24 mouse cellular contexts compared by ENCODE assay signal in the genomic region with DNA sequence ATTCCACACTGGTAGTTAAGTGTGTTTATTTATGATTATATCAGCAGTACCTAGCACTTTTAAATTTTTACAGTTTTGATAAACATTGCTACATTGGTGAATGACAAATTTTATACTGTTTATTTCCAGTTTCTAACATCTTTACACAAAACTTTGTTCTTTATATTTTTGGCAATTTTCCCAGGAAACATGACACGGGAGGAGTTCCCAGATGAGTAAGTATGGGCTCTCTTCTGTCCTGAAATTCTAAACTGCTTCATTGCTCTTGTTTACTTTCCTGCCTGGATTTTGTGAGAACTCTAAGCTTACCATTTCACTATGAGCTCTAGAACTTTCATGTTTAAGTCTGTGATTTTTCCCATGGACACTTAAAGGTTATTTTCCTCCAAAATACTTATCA.
DNase-seq lines count a peak whose midpoint lies in the region; ATAC-seq and TF ChIP-seq lines count a peak whose summit lies in the region.
"Had no signal": no experiment of that assay in that cellular context is flagged by ENCODE, and none has a peak within 500 bp of the region (broad histone marks: within the 10 kb centered on the region; RNA-seq: fewer than 3 reads in every experiment).

No protein-coding gene starts in this region.

- no peak for ATAC-seq in kidney, postnatal 0 days (replicated peaks; ENCODE audit: low FRiP score, low read depth)
- ATAC-seq in kidney, embryonic 15.5 days (replicated peaks; ENCODE audit: low FRiP score), result no peak
- ATAC-seq in forebrain, embryonic 12.5 days (ENCODE audit: low FRiP score), result no peak
- ATAC-seq: CD4-positive, CD25-positive, alpha-beta regulatory T cell, adult 4 months; forebrain, embryonic 14.5 days; forebrain, embryonic 16.5 days had no signal

- H3K27me3 ChIP-seq in kidney, postnatal 0 days (ENCODE audit: insufficient read depth, low read length), result no peaks in the 10 kb centered on the region
- H3K27me3 ChIP-seq in kidney, embryonic 15.5 days, result no peaks in the 10 kb centered on the region
- H3K27me3 ChIP-seq in forebrain, embryonic 12.5 days, result no peaks in the 10 kb centered on the region
- H3K27me3 ChIP-seq: CH12.LX; embryonic facial prominence, embryonic 12.5 days; embryonic facial prominence, embryonic 15.5 days had no signal

- no peaks in the 10 kb centered on the region for H3K4me1 ChIP-seq in kidney, postnatal 0 days (replicated peaks; ENCODE audit: insufficient read depth, low read length)
- H3K4me1 ChIP-seq in kidney, embryonic 15.5 days, result no peaks in the 10 kb centered on the region
- H3K4me1 ChIP-seq in forebrain, embryonic 12.5 days, result no peaks in the 10 kb centered on the region
- H3K4me1 ChIP-seq: embryonic facial prominence, embryonic 12.5 days; embryonic facial prominence, embryonic 15.5 days had no signal

- H3K4me3 ChIP-seq in kidney, postnatal 0 days (replicated peaks; ENCODE audit: low read depth, low read length), result no peak overlapping the region
- H3K4me3 ChIP-seq in kidney, embryonic 15.5 days (replicated peaks), result no peak overlapping the region
- H3K4me3 ChIP-seq in forebrain, embryonic 12.5 days (replicated peaks), result no peak overlapping the region
- H3K4me3 ChIP-seq: embryonic facial prominence, embryonic 12.5 days; embryonic facial prominence, embryonic 15.5 days; erythroblast, embryonic 14.5 days had no signal

- no peak for TF ChIP-seq CTCF in kidney, postnatal 0 days (IDR thresholded peaks at IDR 0.05; ENCODE audit: low read depth)

- H3K9me3 ChIP-seq in kidney, postnatal 0 days (replicated peaks; ENCODE audit: low read length), result no peaks in the 10 kb centered on the region
- H3K9me3 ChIP-seq in kidney, embryonic 15.5 days (replicated peaks), result no peaks in the 10 kb centered on the region
- H3K9me3 ChIP-seq in forebrain, embryonic 12.5 days, result no peaks in the 10 kb centered on the region
- H3K9me3 ChIP-seq: embryonic facial prominence, embryonic 12.5 days; embryonic facial prominence, embryonic 15.5 days had no signal

- H3K27ac ChIP-seq in kidney, postnatal 0 days, result no peak overlapping the region
- H3K27ac ChIP-seq in kidney, embryonic 15.5 days, result no peak overlapping the region
- H3K27ac ChIP-seq in forebrain, embryonic 12.5 days, result no peak overlapping the region
- H3K27ac ChIP-seq: embryonic facial prominence, embryonic 12.5 days; embryonic facial prominence, embryonic 15.5 days had no signal

- 17% methylated on average over 1 of the region's 1 CpGs for WGBS in kidney, postnatal 0 days
- WGBS in kidney, embryonic 15.5 days, result 35% methylated on average over 1 of the region's 1 CpGs
- 78% methylated on average over 1 of the region's 1 CpGs for WGBS in forebrain, embryonic 12.5 days

- peak; percentile 44 for DNase-seq in kidney, postnatal 0 days (ENCODE audit: low spot score)
- peak; percentile 59 for DNase-seq in 3T3-L1 (ENCODE audit: low read depth, low spot score)
- DNase-seq in NIH3T3 (ENCODE audit: low read depth), result peak; percentile 36
- DNase-seq: adrenal gland, adult 2 months; adrenal gland, postnatal 10 days; adrenal gland, postnatal 25 days; B cell, adult 2 months; cerebellum, adult 11 months; cerebellum, adult 18-20 months; cerebellum, adult 8-10 months; cerebellum, adult 9-11 months; cerebellum, postnatal 14 days; cerebellum, postnatal 36 days; embryo, embryonic 11 days had no signal

- H3K4me2 ChIP-seq in kidney, postnatal 0 days (ENCODE audit: low read length), result no peak overlapping the region
- H3K4me2 ChIP-seq in kidney, embryonic 15.5 days, result no peak overlapping the region
- H3K4me2 ChIP-seq in forebrain, embryonic 12.5 days, result no peak overlapping the region
- H3K4me2 ChIP-seq: embryonic facial prominence, embryonic 12.5 days; embryonic facial prominence, embryonic 15.5 days had no signal

- H3K9ac ChIP-seq in kidney, postnatal 0 days (ENCODE audit: low read depth, low read length), result no peak overlapping the region
- no peak overlapping the region for H3K9ac ChIP-seq in kidney, embryonic 15.5 days
- no peak overlapping the region for H3K9ac ChIP-seq in forebrain, embryonic 12.5 days
- H3K9ac ChIP-seq: embryonic facial prominence, embryonic 12.5 days; embryonic facial prominence, embryonic 15.5 days had no signal

- H3K36me3 ChIP-seq in kidney, postnatal 0 days (ENCODE audit: insufficient read depth, low read length), result no peaks in the 10 kb centered on the region
- no peaks in the 10 kb centered on the region for H3K36me3 ChIP-seq in kidney, embryonic 15.5 days
- no peaks in the 10 kb centered on the region for H3K36me3 ChIP-seq in forebrain, embryonic 12.5 days (replicated peaks)
- H3K36me3 ChIP-seq: embryonic facial prominence, embryonic 12.5 days; embryonic facial prominence, embryonic 15.5 days; G1E had no signal
